Mouse (Mus musculus): ENCODE measurements around the gene Itsn2.

DNA sequence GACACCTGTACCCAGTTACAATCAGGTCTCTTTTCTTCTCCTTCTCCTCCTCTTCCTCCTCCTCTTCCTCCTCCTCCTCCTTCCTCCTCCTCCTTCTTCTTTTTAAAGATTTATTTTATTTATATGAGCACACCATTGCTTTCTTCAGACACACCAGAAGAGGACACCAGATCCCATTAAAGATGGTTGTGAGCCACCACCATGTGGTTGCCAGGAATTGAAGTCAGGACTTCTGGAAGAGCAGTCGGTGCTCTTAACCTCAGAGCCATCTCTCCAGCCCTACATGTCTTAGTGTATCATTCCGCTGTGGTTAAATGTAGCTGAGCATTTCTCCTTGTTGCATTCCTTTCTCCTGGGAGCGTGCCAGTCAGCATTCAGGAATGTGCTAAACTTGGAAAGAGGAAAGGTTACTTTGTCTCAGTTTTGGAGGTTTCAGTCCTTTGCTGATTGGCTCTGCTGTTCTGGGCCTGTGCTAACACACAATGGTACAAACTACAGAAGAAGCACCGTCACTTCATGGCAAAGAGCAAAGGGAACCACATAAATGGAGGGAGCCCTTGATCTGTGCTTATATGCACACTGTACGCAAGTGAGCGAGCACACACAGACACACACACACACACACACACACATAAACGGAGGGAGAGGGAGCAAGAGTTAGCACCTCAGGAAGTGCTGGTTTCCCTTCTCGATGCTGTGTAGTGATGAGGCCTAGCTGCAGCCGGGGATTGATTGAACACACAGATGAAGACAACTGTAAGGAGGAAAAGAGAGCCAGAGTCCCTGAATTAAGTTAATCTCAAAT, 33.8 kb upstream of the Itsn2 start:
- TF ChIP-seq POLR2A (IDR thresholded peaks at IDR 0.05; ENCODE audit: insufficient read length, low read depth) (no peak), E2F4 (IDR thresholded peaks at IDR 0.05; ENCODE audit: insufficient read depth) (no peak), MAX (IDR thresholded peaks at IDR 0.05; ENCODE audit: low read depth) (no peak), MYOD1 (IDR thresholded peaks at IDR 0.05; ENCODE audit: control insufficient read depth in 1 of 3, insufficient read length in 2 of 3, low read depth in 2 of 3) (no peak), POLR2AphosphoS2 (IDR thresholded peaks at IDR 0.05; ENCODE audit: insufficient read length, low read depth) (no peak)

All from myocyte (in vitro differentiated cells).